Mouse (Mus musculus): ENCODE results near the gene Rabif. TPM values are rescaled to one million over a fixed set of nuclear protein-coding genes. Genes with fewer than 3 reads are reported as not detected.

Gene Rabif
- total RNA-seq, 2 experiments from 2014 or later = 15.5 to 20.0 TPM

GRCm38 (mm10) chr1:134551869-134552268, 57.4 kb downstream of the Rabif start:
- ATAC-seq (replicated peaks; ENCODE audit: poor library complexity) = no peak

GRCm38 (mm10) chr1:134552396-134552795, 57.9 kb downstream of the Rabif start:
- ATAC-seq (replicated peaks; ENCODE audit: poor library complexity) = no peak

GRCm38 (mm10) chr1:134555240-134555870, 60.9 kb downstream of the Rabif start:
- ATAC-seq (replicated peaks; ENCODE audit: poor library complexity) = peak; percentile 18

GRCm38 (mm10) chr1:134555871-134556670, 61.6 kb downstream of the Rabif start:
- peak; percentile 29 for ATAC-seq (replicated peaks; ENCODE audit: poor library complexity)

GRCm38 (mm10) chr1:134556671-134557218, 62.3 kb downstream of the Rabif start:
- peak; percentile 84 for ATAC-seq (replicated peaks; ENCODE audit: poor library complexity)

Other genes starting within 250 kb of the Rabif start
- gene Myog, start 204.7 kb upstream of the Rabif start, total RNA-seq (2015) = not detected in 2 replicates
- not detected in 2 replicates for gene Myog, start 204.7 kb upstream of the Rabif start, total RNA-seq (2017)
- gene Ppfia4, start 161.7 kb upstream of the Rabif start, total RNA-seq (2015) = 3.1 and 6.1 TPM in 2 replicates
- 5.3 and 6.5 TPM in 2 replicates for gene Ppfia4, start 161.7 kb upstream of the Rabif start, total RNA-seq (2017)
- 42.1 and 45.9 TPM in 2 replicates for gene Tmem183a, start 132.7 kb upstream of the Rabif start, total RNA-seq (2015)
- 43.3 and 71.6 TPM in 2 replicates for gene Tmem183a, start 132.7 kb upstream of the Rabif start, total RNA-seq (2017)
- gene 4933406M09Rik, start 108.7 kb upstream of the Rabif start, total RNA-seq (2015) = not detected in 2 replicates
- not detected in 2 replicates for gene 4933406M09Rik, start 108.7 kb upstream of the Rabif start, total RNA-seq (2017)
- gene Cyb5r1, start 89.1 kb upstream of the Rabif start, total RNA-seq (2015) = 45.6 and 45.9 TPM in 2 replicates
- gene Cyb5r1, start 89.1 kb upstream of the Rabif start, total RNA-seq (2017) = 22.2 and 25.3 TPM in 2 replicates
- gene Adipor1, start 79.3 kb upstream of the Rabif start, total RNA-seq (2015) = 63.0 and 63.2 TPM in 2 replicates
- 43.2 and 44.2 TPM in 2 replicates for gene Adipor1, start 79.3 kb upstream of the Rabif start, total RNA-seq (2017)
- gene Klhl12, start 39.1 kb upstream of the Rabif start, total RNA-seq (2015) = 12.3 and 14.2 TPM in 2 replicates
- 11.7 and 21.7 TPM in 2 replicates for gene Klhl12, start 39.1 kb upstream of the Rabif start, total RNA-seq (2017)
- gene Mgat4e, start 55.0 kb downstream of the Rabif start, total RNA-seq (2015) = 0.10 TPM in 1 of 2 replicates, not detected in the other
- gene Mgat4e, start 55.0 kb downstream of the Rabif start, total RNA-seq (2017) = not detected in 2 replicates
- gene Kdm5b, start 65.5 kb downstream of the Rabif start, total RNA-seq (2015) = 16.3 and 24.2 TPM in 2 replicates
- 18.0 and 20.6 TPM in 2 replicates for gene Kdm5b, start 65.5 kb downstream of the Rabif start, total RNA-seq (2017)
- 0.05 and 0.10 TPM in 2 replicates for gene Syt2, start 152.0 kb downstream of the Rabif start, total RNA-seq (2015)
- gene Syt2, start 152.0 kb downstream of the Rabif start, total RNA-seq (2017) = not detected in 2 replicates

Measured in megakaryocyte progenitor cell, adult 5-6 weeks (primary cell).